Mouse (Mus musculus) brain, embryonic 14.5 days (tissue): ENCODE data around the gene Gm12695. TPM values are rescaled to one million over a fixed set of nuclear protein-coding genes. Genes with fewer than 3 reads are reported as not detected.

Experiments used
- DNase-seq: peaks from one replicate; pipeline ENCODE4 v3.0.0-alpha.2; 2011; ENCODE audit warnings: low read depth
- CTCF ChIP-seq: fragments of 200-500 bp; IDR thresholded peaks from 2 replicates; pipeline ENCODE4 v1.5.1; 2012; ENCODE audit warnings: inconsistent platforms, mild to moderate bottlenecking, moderate library complexity, borderline replicate concordance; ENCODE audit not compliant: insufficient read depth, insufficient read length; ENCODE audit errors: extremely low read depth
- POLR2A ChIP-seq: fragments of 200-500 bp; IDR thresholded peaks from 2 replicates; pipeline ENCODE4 v1.6.1; 2012; ENCODE audit warnings: mild to moderate bottlenecking, inconsistent platforms, borderline replicate concordance; ENCODE audit not compliant: poor library complexity, insufficient read depth, insufficient read length, severe bottlenecking; ENCODE audit errors: extremely low read depth
- polyA plus RNA-seq: library from polyadenylated mRNA; depleted of rRNA; stranded (reverse); fragments of >200 nt; gene quantifications from 2 replicates; pipeline ENCODE4 v1.2.3, GENCODE M21; 2012; rRNA removed

Gm12695 gene
- not detected in 2 replicates for polyA plus RNA-seq

- TF ChIP-seq POLR2A (no peak), CTCF (no peak)
Measured at GRCm38 (mm10) chr4:96785086-96785485, at the start of gene Gm12695. Gene Gm12695, minus strand, starts transcription at chr4:96785186.

DNA sequence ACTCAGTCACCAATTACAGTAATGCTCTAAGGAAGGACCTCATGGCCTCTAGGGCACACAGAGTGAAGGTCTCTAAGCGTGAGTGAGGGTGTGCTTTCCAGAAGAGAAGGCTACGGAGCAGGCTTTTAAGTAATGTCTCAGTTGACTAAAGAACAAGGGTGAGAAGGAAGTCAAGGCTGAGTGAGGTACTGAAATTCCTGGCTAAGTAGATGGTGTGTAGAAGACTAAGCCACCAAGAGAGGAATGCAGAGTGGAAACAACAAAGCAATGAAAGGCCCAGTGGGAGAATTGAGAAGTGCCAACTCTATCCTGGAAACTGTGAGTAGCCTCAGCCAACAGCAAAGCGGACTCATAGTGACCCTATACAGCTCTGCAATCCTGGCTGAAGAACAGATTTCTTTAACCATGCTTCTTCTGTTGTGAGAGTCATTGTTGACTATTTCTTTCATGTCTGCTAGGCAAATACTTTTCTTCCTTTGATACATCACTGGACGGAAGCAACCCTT lies 40.6 kb upstream of the Gm12695 start:
- TF ChIP-seq POLR2A (no peak), CTCF (no peak)

More at GRCm38 (mm10) chr4:96785086-96785485, at the start of gene Gm12695:
- no peak for DNase-seq

GRCm38 (mm10) chr4:96806824-96807808 lies 22.1 kb upstream of the Gm12695 start:
- DNase-seq, result no peak
- TF ChIP-seq POLR2A, result no peak
- TF ChIP-seq CTCF, result no peak

More for the DNA sequence above, 40.6 kb upstream of the Gm12695 start:
- no peak for DNase-seq

DNA sequence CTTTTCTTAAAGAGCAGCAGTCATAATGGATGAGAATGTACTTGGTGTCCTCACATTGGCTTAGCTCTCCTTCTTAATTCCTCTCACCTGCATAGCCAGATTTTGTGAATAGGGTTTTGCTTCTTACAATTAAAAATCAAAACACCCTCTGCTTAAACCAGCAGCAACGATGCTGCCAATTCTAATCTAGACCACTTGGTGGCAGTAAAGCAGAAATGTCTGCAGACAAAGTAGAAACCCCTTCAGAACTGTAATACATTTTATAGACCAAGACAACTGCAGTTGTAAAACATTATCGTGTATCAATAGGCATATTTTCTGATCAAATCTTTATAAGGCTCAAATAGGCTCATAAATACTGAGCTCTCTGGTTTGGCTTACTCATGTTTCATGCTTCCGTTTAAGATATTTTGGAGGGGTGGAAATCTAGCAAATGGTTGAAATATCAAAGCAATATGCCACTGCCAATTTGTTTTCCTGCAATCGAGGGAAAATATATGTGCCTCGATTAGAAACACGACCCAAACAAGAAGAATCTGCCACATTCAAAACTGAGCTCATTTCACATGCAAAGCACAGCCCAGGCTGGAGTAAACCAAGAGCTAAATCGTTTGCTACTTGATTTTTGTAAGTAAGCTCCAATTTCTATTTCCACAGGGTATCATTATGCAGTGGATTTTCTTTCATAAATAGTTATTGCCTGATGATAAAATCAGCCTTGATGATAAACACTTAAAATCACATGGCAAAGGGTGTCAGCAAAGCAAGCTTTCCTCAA lies 14.6 kb upstream of the Gm12695 start:
- DNase-seq, result peak; percentile 86
- peak; percentile 61; the same call in 1 of the 2 replicates for TF ChIP-seq CTCF
- no peak for TF ChIP-seq POLR2A

DNA sequence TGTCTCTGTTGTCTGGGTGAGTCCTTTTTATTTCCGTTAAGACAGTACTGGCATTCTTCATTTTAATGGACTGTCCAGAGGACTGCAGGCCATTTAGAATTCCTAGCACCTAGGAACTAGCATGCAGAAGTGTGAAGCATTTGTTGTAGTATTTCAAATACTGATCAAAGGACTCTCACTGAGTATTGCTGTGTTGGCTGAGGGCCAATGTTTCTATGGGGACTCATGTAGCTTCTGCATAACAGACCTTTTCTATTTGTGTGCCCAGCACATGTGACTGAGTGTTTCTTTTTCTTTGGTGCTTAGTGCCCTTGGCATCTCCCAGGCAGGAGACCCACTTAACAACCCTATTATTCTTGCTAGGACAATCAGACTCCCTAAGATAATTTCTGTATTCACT lies 12.6 kb upstream of the Gm12695 start:
- DNase-seq, result peak; percentile 91
- TF ChIP-seq POLR2A (no peak), CTCF (no peak)

DNA sequence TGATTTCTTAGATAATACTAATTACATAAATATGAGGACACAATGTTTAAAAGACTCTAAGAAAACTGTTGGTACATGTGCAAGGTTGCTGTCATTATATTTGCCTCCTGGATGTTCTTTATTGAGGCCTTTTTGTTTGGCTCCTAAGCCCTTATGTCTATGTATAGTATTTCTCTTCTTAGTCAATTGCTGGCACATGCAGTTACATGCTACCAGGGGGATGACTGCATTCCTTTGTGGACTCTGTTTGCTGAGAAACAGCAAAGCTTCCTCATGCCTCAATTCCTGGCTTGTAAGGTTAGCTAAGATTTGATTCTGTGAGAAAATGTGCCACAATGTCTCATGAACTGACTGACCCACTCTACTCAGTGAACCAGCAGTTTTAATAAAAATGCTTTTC lies 6.3 kb upstream of the Gm12695 start:
- no peak for TF ChIP-seq POLR2A
- TF ChIP-seq CTCF, result no peak
- no peak for DNase-seq

GRCm38 (mm10) chr4:96789905-96790304 lies 4.9 kb upstream of the Gm12695 start:
- no peak for DNase-seq
- TF ChIP-seq POLR2A (no peak), CTCF (no peak)

DNA sequence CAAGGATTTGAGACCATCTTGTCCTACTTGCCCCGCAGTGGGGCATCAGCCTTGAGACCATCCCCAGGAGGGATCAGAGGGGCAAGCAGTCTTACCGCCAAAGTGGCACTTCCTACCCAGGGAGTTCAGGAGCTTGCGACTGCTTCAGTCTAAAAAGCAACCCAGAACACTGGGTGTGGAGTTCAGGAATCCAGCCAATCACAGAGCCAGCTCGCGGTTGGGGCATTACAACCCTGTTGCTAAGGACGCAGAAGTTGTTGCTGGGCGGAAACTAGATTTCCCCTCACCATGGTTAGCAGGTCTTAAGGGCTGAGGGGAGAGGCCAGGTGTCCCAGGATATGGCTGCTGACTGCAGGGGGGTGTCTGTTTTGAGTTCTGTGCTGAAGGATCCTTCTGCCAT lies 1.6 kb upstream of the Gm12695 start:
- no peak for DNase-seq
- TF ChIP-seq CTCF (no peak), POLR2A (no peak)

GRCm38 (mm10) chr4:96772966-96773566 lies 11.9 kb downstream of the Gm12695 start:
- no peak for TF ChIP-seq POLR2A
- TF ChIP-seq CTCF, result no peak
- DNase-seq, result peak; percentile 61

- DNase-seq, result peak; percentile 93
- TF ChIP-seq POLR2A, result no peak
- no peak for TF ChIP-seq CTCF
Measured at GRCm38 (mm10) chr4:96766396-96766998, 18.5 kb downstream of the Gm12695 start.

- TF ChIP-seq POLR2A, result no peak
- DNase-seq, result peak; percentile 52
Measured at GRCm38 (mm10) chr4:96751953-96752352, 33.0 kb downstream of the Gm12695 start.

- no peak for TF ChIP-seq POLR2A
- no peak for TF ChIP-seq CTCF
- no peak for DNase-seq
Measured at GRCm38 (mm10) chr4:96740472-96740871, 44.5 kb downstream of the Gm12695 start.
